Mouse (Mus musculus): Measurements from ENCODE around the gene Myl12a.

DNA sequence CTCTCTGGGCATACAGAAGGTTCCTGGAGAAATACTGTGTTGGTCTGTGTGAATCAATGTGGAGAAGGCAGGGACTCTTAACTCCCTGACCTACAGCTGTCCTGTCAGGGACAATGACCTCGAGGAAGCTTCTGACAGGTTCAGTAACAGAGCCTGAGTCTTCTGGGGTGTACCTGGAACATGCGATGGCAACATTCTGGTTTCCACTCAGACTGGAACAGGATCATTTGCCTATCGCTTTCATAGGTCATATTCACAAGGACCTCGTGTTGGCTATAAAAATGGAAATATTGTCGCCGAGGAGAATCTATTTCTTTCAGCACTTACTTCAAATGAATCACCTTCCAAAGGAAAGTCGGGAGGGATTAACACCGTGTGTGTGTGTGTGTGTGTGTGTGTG is 23.2 kb upstream of the Myl12a start:
- TF ChIP-seq CTCF (conservative IDR thresholded peaks at IDR 0.05; ENCODE audit: low read length) (no peak), POU5F1 (IDR thresholded peaks at IDR 0.05; ENCODE audit: borderline replicate concordance, low read length) (no peak)

Measured in E14TG2a.4 (cell line).